Mouse (Mus musculus): ENCODE results near the gene Sorbs1. TPM values are rescaled to one million over a fixed set of nuclear protein-coding genes. Genes with fewer than 3 reads are reported as not detected.

The Sorbs1 gene
- polyA plus RNA-seq, 1 experiment from 2014 or later: 74.4 TPM

- no peak overlapping the region for H3K4me3 ChIP-seq
- peaks cover 4% of the 10 kb centered on the region; the same call in 1 of the 2 replicates for H3K9me3 ChIP-seq
- peaks cover 30% of the 10 kb centered on the region for H3K4me1 ChIP-seq (replicated peaks)
- no peaks in the 10 kb centered on the region for H3K27me3 ChIP-seq (ENCODE audit: insufficient read depth, poor library complexity, severe bottlenecking)
- peaks cover 5% of the 10 kb centered on the region for H3K36me3 ChIP-seq
- 78% methylated on average over 8 of the region's 8 CpGs for WGBS
- no peak overlapping the region for H3K27ac ChIP-seq
- DNase-seq (ENCODE audit: low spot score): no peak
These were observed 2.5 kb downstream of the Sorbs1 start for GRCm38 (mm10) chr19:40511100-40511439.

GRCm38 (mm10) chr19:40510387-40511099, 3.0 kb downstream of the Sorbs1 start:
- WGBS: 80% methylated on average over 13 of the region's 13 CpGs
- no peak for DNase-seq (ENCODE audit: low spot score)
- Histone ChIP-seq H3K9me3 (peaks cover 4% of the 10 kb centered on the region; the same call in 1 of the 2 replicates), H3K27ac (0 out of 2 replicates have a peak overlapping the region, but pooled peaks have one; percentile 12), H3K36me3 (peaks cover 5% of the 10 kb centered on the region), H3K27me3 (ENCODE audit: insufficient read depth, poor library complexity, severe bottlenecking) (no peaks in the 10 kb centered on the region), H3K4me1 (replicated peaks) (peaks cover 30% of the 10 kb centered on the region), H3K4me3 (no peak overlapping the region)

GRCm38 (mm10) chr19:40509274-40509673, 4.3 kb downstream of the Sorbs1 start:
- Histone ChIP-seq H3K27me3 (ENCODE audit: insufficient read depth, poor library complexity, severe bottlenecking) (no peaks in the 10 kb centered on the region), H3K36me3 (peaks cover 7% of the 10 kb centered on the region), H3K9me3 (peaks cover 4% of the 10 kb centered on the region; the same call in 1 of the 2 replicates), H3K4me3 (no peak overlapping the region), H3K4me1 (replicated peaks) (peaks cover 30% of the 10 kb centered on the region), H3K27ac (no peak overlapping the region)
- 66% methylated on average over 2 of the region's 2 CpGs for WGBS
- no peak for DNase-seq (ENCODE audit: low spot score)

- Histone ChIP-seq H3K4me3 (no peak overlapping the region), H3K27ac (no peak overlapping the region), H3K36me3 (peaks cover 8% of the 10 kb centered on the region), H3K4me1 (replicated peaks) (peaks cover 30% of the 10 kb centered on the region), H3K27me3 (ENCODE audit: insufficient read depth, poor library complexity, severe bottlenecking) (no peaks in the 10 kb centered on the region), H3K9me3 (peaks cover 4% of the 10 kb centered on the region; the same call in 1 of the 2 replicates)
- DNase-seq (ENCODE audit: low spot score): no peak
- WGBS: 63% methylated on average over 2 of the region's 2 CpGs
These were observed 4.7 kb downstream of the Sorbs1 start for GRCm38 (mm10) chr19:40508851-40509250.

GRCm38 (mm10) chr19:40506965-40507364, 6.6 kb downstream of the Sorbs1 start:
- DNase-seq (ENCODE audit: low spot score): no peak
- no peaks in the 10 kb centered on the region for H3K27me3 ChIP-seq (ENCODE audit: insufficient read depth, poor library complexity, severe bottlenecking)
- H3K4me3 ChIP-seq: no peak overlapping the region
- H3K27ac ChIP-seq: no peak overlapping the region
- H3K4me1 ChIP-seq (replicated peaks): peaks cover 20% of the 10 kb centered on the region
- H3K9me3 ChIP-seq: peaks cover 4% of the 10 kb centered on the region; the same call in 1 of the 2 replicates
- 93% methylated on average over 3 of the region's 3 CpGs for WGBS
- peaks cover 8% of the 10 kb centered on the region for H3K36me3 ChIP-seq

- Histone ChIP-seq H3K36me3 (peaks cover 8% of the 10 kb centered on the region), H3K4me1 (replicated peaks) (peaks cover 15% of the 10 kb centered on the region), H3K27me3 (ENCODE audit: insufficient read depth, poor library complexity, severe bottlenecking) (no peaks in the 10 kb centered on the region), H3K27ac (no peak overlapping the region), H3K9me3 (peaks cover 4% of the 10 kb centered on the region; the same call in 1 of the 2 replicates), H3K4me3 (no peak overlapping the region)
- WGBS: 89% methylated on average over 7 of the region's 7 CpGs
- no peak for DNase-seq (ENCODE audit: low spot score)
These were observed 9.2 kb downstream of the Sorbs1 start for GRCm38 (mm10) chr19:40504336-40504735.

GRCm38 (mm10) chr19:40499940-40500737, 13.4 kb downstream of the Sorbs1 start:
- WGBS: 79% methylated on average over 11 of the region's 11 CpGs
- DNase-seq (ENCODE audit: low spot score): no peak
- H3K27me3 ChIP-seq (ENCODE audit: insufficient read depth, poor library complexity, severe bottlenecking): no peaks in the 10 kb centered on the region
- no peak overlapping the region for H3K4me3 ChIP-seq
- no peak overlapping the region for H3K27ac ChIP-seq
- peaks cover 27% of the 10 kb centered on the region for H3K4me1 ChIP-seq (replicated peaks)
- no peaks in the 10 kb centered on the region for H3K9me3 ChIP-seq
- peaks cover 3% of the 10 kb centered on the region; the same call in 1 of the 2 replicates for H3K36me3 ChIP-seq

GRCm38 (mm10) chr19:40499141-40499540, 14.4 kb downstream of the Sorbs1 start:
- Histone ChIP-seq H3K27ac (no peak overlapping the region), H3K27me3 (ENCODE audit: insufficient read depth, poor library complexity, severe bottlenecking) (no peaks in the 10 kb centered on the region), H3K4me1 (replicated peaks) (peaks cover 27% of the 10 kb centered on the region), H3K36me3 (no peaks in the 10 kb centered on the region), H3K4me3 (no peak overlapping the region), H3K9me3 (no peaks in the 10 kb centered on the region)
- 83% methylated on average over 8 of the region's 8 CpGs for WGBS
- DNase-seq (ENCODE audit: low spot score): no peak

GRCm38 (mm10) chr19:40498162-40498725, 15.3 kb downstream of the Sorbs1 start:
- peaks cover 29% of the 10 kb centered on the region for H3K4me1 ChIP-seq (replicated peaks)
- H3K27ac ChIP-seq: no peak overlapping the region
- H3K27me3 ChIP-seq (ENCODE audit: insufficient read depth, poor library complexity, severe bottlenecking): no peaks in the 10 kb centered on the region
- WGBS: 49% methylated on average over 6 of the region's 6 CpGs
- H3K36me3 ChIP-seq: no peaks in the 10 kb centered on the region
- H3K4me3 ChIP-seq: no peak overlapping the region
- no peak for DNase-seq (ENCODE audit: low spot score)
- H3K9me3 ChIP-seq: no peaks in the 10 kb centered on the region

GRCm38 (mm10) chr19:40496509-40497267, 16.9 kb downstream of the Sorbs1 start:
- peaks cover 41% of the 10 kb centered on the region for H3K4me1 ChIP-seq (replicated peaks)
- H3K9me3 ChIP-seq: no peaks in the 10 kb centered on the region
- H3K36me3 ChIP-seq: no peaks in the 10 kb centered on the region
- H3K4me3 ChIP-seq: no peak overlapping the region
- no peak overlapping the region for H3K27ac ChIP-seq
- no peaks in the 10 kb centered on the region for H3K27me3 ChIP-seq (ENCODE audit: insufficient read depth, poor library complexity, severe bottlenecking)
- no peak for DNase-seq (ENCODE audit: low spot score)
- 95% methylated on average over 11 of the region's 11 CpGs for WGBS

- H3K27me3 ChIP-seq (ENCODE audit: insufficient read depth, poor library complexity, severe bottlenecking): no peaks in the 10 kb centered on the region
- no peaks in the 10 kb centered on the region for H3K9me3 ChIP-seq
- no peaks in the 10 kb centered on the region for H3K36me3 ChIP-seq
- no peak overlapping the region for H3K27ac ChIP-seq
- H3K4me3 ChIP-seq: no peak overlapping the region
- no peak for DNase-seq (ENCODE audit: low spot score)
- 84% methylated on average over 4 of the region's 4 CpGs for WGBS
- H3K4me1 ChIP-seq (replicated peaks): peaks cover 46% of the 10 kb centered on the region
These were observed 17.5 kb downstream of the Sorbs1 start for GRCm38 (mm10) chr19:40496071-40496470.

GRCm38 (mm10) chr19:40492902-40493301, 20.7 kb downstream of the Sorbs1 start:
- Histone ChIP-seq H3K27me3 (ENCODE audit: insufficient read depth, poor library complexity, severe bottlenecking) (no peaks in the 10 kb centered on the region), H3K27ac (no peak overlapping the region), H3K4me3 (no peak overlapping the region), H3K9me3 (no peaks in the 10 kb centered on the region), H3K36me3 (no peaks in the 10 kb centered on the region), H3K4me1 (replicated peaks) (peaks cover 49% of the 10 kb centered on the region)
- WGBS: 64% methylated on average over 9 of the region's 9 CpGs
- DNase-seq (ENCODE audit: low spot score): no peak
